In the genomic region with DNA sequence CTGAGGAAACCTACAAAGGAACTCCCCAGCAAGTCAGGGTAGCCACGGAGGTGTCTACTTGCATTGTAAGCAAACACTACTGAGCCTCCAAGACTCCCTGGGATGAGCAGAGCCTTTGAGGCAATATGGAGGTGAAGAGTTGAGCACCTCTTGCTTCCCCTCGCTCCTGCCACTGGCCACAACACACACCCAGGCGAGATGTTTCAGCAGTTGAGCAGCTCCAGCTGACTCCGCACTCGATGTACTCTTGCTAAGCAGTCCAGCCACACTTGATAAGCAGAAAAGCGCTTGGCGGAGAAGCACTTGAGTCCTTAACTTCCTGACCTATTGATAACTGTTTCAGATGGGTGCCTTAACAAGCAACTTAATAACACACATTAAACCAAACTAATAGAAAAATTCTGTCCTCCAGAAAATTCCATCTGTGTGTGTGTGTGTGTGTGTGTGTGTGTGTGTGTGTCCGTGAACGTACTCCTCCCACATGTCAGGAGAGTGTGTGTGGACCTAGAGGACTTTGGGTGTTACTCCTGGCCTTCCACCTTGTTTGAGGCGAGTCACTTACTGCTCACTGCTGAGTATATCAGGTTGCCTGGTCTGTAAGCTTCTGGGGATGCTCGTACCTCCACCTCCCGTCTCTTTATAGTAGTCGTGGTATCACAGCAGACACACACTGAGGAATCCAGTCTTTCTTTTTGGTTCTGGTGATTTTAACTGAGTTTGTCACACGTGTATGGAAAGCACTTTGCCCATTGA, we compare ENCODE assay signal across 22 mouse cellular contexts. TPM values are rescaled to one million over a fixed set of nuclear protein-coding genes. Genes with fewer than 3 reads are reported as not detected.
DNase-seq lines count a peak whose midpoint lies in the region; ATAC-seq and TF ChIP-seq lines count a peak whose summit lies in the region.
"Had no signal": no experiment of that assay in that cellular context is flagged by ENCODE, and none has a peak within 500 bp of the region (broad histone marks: within the 10 kb centered on the region; RNA-seq: fewer than 3 reads in every experiment).

No protein-coding gene starts in this region.

- WGBS in limb, embryonic 10.5 days: 74% methylated on average over 14 of the region's 14 CpGs
- WGBS in liver, embryonic 14.5 days (ENCODE audit: insufficient replicate concordance): 30% methylated on average over 14 of the region's 14 CpGs
- WGBS in kidney, embryonic 16.5 days: 69% methylated on average over 14 of the region's 14 CpGs

- DNase-seq in heart, adult 11 months: peak; percentile 87
- no peak for DNase-seq in heart, postnatal 10 days
- peak; percentile 86 for DNase-seq in MEL (ENCODE audit: low read depth, low spot score)
- peak; percentile 30 for DNase-seq in limb, embryonic 10.5 days (ENCODE audit: low spot score)
- DNase-seq in liver, embryonic 14.5 days (ENCODE audit: low read depth in 3 of 3, low spot score in 3 of 3): peak in 1 of 3 experiments; percentile 39
- DNase-seq in kidney, postnatal 14 days: no peak
- no peak for DNase-seq in testis, postnatal 14 days (ENCODE audit: low spot score)
- DNase-seq: adrenal gland, postnatal 36 days; cerebellum, adult 11 months; cerebellum, postnatal 10 days; layer of hippocampus, postnatal 36 days; lung, embryonic 14.5 days; thymus, postnatal 25 days had no signal

- no peaks in the 10 kb centered on the region for H3K79me2 ChIP-seq in MEL (ENCODE audit: control insufficient read depth, insufficient read depth, low read length, poor library complexity)

- peak overlapping the region; percentile 46 for H3K4me2 ChIP-seq in liver, embryonic 14.5 days (ENCODE audit: low read depth)
- H3K4me2 ChIP-seq in kidney, embryonic 16.5 days (replicated peaks; ENCODE audit: low read depth, low read length): no peak overlapping the region
- H3K4me2 ChIP-seq: hindbrain, embryonic 12.5 days; limb, embryonic 13.5 days; lung, embryonic 14.5 days; midbrain, embryonic 15.5 days; neural tube, embryonic 12.5 days had no signal

- TF ChIP-seq POLR2A in MEL (IDR thresholded peaks at IDR 0.05; ENCODE audit: control insufficient read depth in 1 of 2, insufficient read depth in 1 of 2, low read depth in 1 of 2, low read length in 2 of 2, poor library complexity in 1 of 2): no peak

- no peaks in the 10 kb centered on the region for H3K9me3 ChIP-seq in MEL (replicated peaks; ENCODE audit: insufficient read depth, low read length)
- no peaks in the 10 kb centered on the region for H3K9me3 ChIP-seq in limb, embryonic 10.5 days (replicated peaks)
- no peaks in the 10 kb centered on the region for H3K9me3 ChIP-seq in liver, embryonic 14.5 days (ENCODE audit: control insufficient read depth, low read length)
- no peaks in the 10 kb centered on the region for H3K9me3 ChIP-seq in kidney, embryonic 16.5 days (ENCODE audit: low read length)
- H3K9me3 ChIP-seq: hindbrain, embryonic 12.5 days; limb, embryonic 13.5 days; megakaryocyte, embryonic 14.5 days; midbrain, embryonic 15.5 days; neural tube, embryonic 12.5 days had no signal

- H3K36me3 ChIP-seq in MEL (ENCODE audit: control insufficient read depth in 1 of 2, insufficient read depth in 2 of 2, low read length in 2 of 2): peaks cover 0 to 60% of the 10 kb centered on the region in 2 experiments; a peak in 2 of 4 replicates
- H3K36me3 ChIP-seq in limb, embryonic 10.5 days: no peaks in the 10 kb centered on the region
- H3K36me3 ChIP-seq in liver, embryonic 14.5 days (replicated peaks; ENCODE audit: control insufficient read depth, insufficient read depth, low read depth): no peaks in the 10 kb centered on the region
- H3K36me3 ChIP-seq in kidney, embryonic 16.5 days (ENCODE audit: insufficient read depth, low read length): no peaks in the 10 kb centered on the region
- H3K36me3 ChIP-seq: hindbrain, embryonic 12.5 days; limb, embryonic 13.5 days; midbrain, embryonic 15.5 days; neural tube, embryonic 12.5 days had no signal

- no peak for TF ChIP-seq CTCF in MEL (IDR thresholded peaks at IDR 0.05 in 2 of 3, conservative IDR thresholded peaks at IDR 0.05 in 1 of 3; ENCODE audit: control insufficient read depth in 1 of 3, insufficient read depth in 1 of 3, low read depth in 2 of 3, low read length in 3 of 3, poor library complexity in 1 of 3, severe bottlenecking in 1 of 3)
- TF ChIP-seq CTCF in liver, embryonic 14.5 days (IDR thresholded peaks at IDR 0.05; ENCODE audit: low read depth): no peak

- intact Hi-C loops in heart, postnatal 10 days (cut with DNase I): no loop called here

- no peak for TF ChIP-seq EP300 in MEL (IDR thresholded peaks at IDR 0.05; ENCODE audit: low read depth in 1 of 2, low read length in 2 of 2)
- TF ChIP-seq EP300 in liver, embryonic 14.5 days (IDR thresholded peaks at IDR 0.05; ENCODE audit: low read depth): 0 out of 2 replicates have a peak, but pooled peaks have one; percentile 27

- peaks cover 51 to 62% of the 10 kb centered on the region in 2 experiments for H3K4me1 ChIP-seq in MEL (ENCODE audit: control insufficient read depth in 1 of 2, insufficient read depth in 2 of 2, low read length in 2 of 2)
- no peaks in the 10 kb centered on the region for H3K4me1 ChIP-seq in limb, embryonic 10.5 days
- H3K4me1 ChIP-seq in liver, embryonic 14.5 days (replicated peaks; ENCODE audit: control insufficient read depth in 2 of 2, insufficient read depth in 2 of 2, low read length in 1 of 2): peaks cover 71 to 73% of the 10 kb centered on the region in 2 experiments
- H3K4me1 ChIP-seq in kidney, embryonic 16.5 days (ENCODE audit: insufficient read depth, low read length): no peaks in the 10 kb centered on the region
- H3K4me1 ChIP-seq: hindbrain, embryonic 12.5 days; limb, embryonic 13.5 days; midbrain, embryonic 15.5 days; neural tube, embryonic 12.5 days had no signal

- H3K9ac ChIP-seq in MEL (ENCODE audit: control insufficient read depth, low read depth, low read length, poor library complexity, severe bottlenecking): peak overlapping the region; percentile 42
- peak overlapping the region; percentile 34; the same call in 1 of the 2 replicates for H3K9ac ChIP-seq in liver, embryonic 14.5 days (replicated peaks)
- H3K9ac ChIP-seq in kidney, embryonic 16.5 days (replicated peaks; ENCODE audit: low read length): no peak overlapping the region
- H3K9ac ChIP-seq: hindbrain, embryonic 12.5 days; limb, embryonic 13.5 days; lung, embryonic 14.5 days; midbrain, embryonic 15.5 days; neural tube, embryonic 12.5 days had no signal

- TF ChIP-seq RAD21 in MEL (IDR thresholded peaks at IDR 0.05; ENCODE audit: low read depth, low read length): no peak

- peak; percentile 14; the same call in 1 of the 2 replicates for ATAC-seq in liver, embryonic 14.5 days (ENCODE audit: insufficient read depth)
- ATAC-seq in kidney, embryonic 16.5 days (ENCODE audit: low FRiP score, low TSS enrichment): no peak
- ATAC-seq: forebrain, embryonic 14.5 days; intestine, postnatal 0 days; midbrain, embryonic 15.5 days had no signal

- no peaks in the 10 kb centered on the region for H3K27me3 ChIP-seq in MEL (ENCODE audit: control insufficient read depth in 1 of 2, insufficient read depth in 2 of 2, low read length in 2 of 2)
- H3K27me3 ChIP-seq in limb, embryonic 10.5 days (ENCODE audit: low read depth, poor library complexity, severe bottlenecking): 0 out of 2 replicates have a peak, but pooled peaks cover 5% of the 10 kb centered on the region
- H3K27me3 ChIP-seq in liver, embryonic 14.5 days (ENCODE audit: control insufficient read depth, insufficient read depth, low read length): no peaks in the 10 kb centered on the region
- H3K27me3 ChIP-seq in kidney, embryonic 16.5 days (ENCODE audit: insufficient read depth, low read length): no peaks in the 10 kb centered on the region
- H3K27me3 ChIP-seq: hindbrain, embryonic 12.5 days; midbrain, embryonic 15.5 days; neural tube, embryonic 12.5 days had no signal

- peak overlapping the region; percentile 13 to 41 for H3K4me3 ChIP-seq in MEL (ENCODE audit: control insufficient read depth in 1 of 2, insufficient read depth in 1 of 2, low read depth in 2 of 2, low read length in 2 of 2)
- no peak overlapping the region for H3K4me3 ChIP-seq in limb, embryonic 10.5 days
- H3K4me3 ChIP-seq in liver, embryonic 14.5 days (ENCODE audit: insufficient read depth in 1 of 2, low read depth in 2 of 2, low read length in 2 of 2): no peak overlapping the region
- no peak overlapping the region for H3K4me3 ChIP-seq in kidney, embryonic 16.5 days (ENCODE audit: low read length)
- H3K4me3 ChIP-seq: hindbrain, embryonic 12.5 days; limb, embryonic 13.5 days; megakaryocyte, embryonic 14.5 days; midbrain, embryonic 15.5 days; neural tube, embryonic 12.5 days had no signal

- H3K27ac ChIP-seq in MEL (ENCODE audit: control insufficient read depth, low read depth, low read length): peak overlapping the region; percentile 29
- no peak overlapping the region for H3K27ac ChIP-seq in limb, embryonic 10.5 days
- H3K27ac ChIP-seq in liver, embryonic 14.5 days: peak overlapping the region; percentile 77
- no peak overlapping the region for H3K27ac ChIP-seq in kidney, embryonic 16.5 days (ENCODE audit: low read length)
- H3K27ac ChIP-seq: hindbrain, embryonic 12.5 days; kidney, postnatal 0 days; limb, embryonic 13.5 days; midbrain, embryonic 15.5 days; neural tube, embryonic 12.5 days had no signal

TF ChIP-seq in MEL, 35 proteins besides CTCF, POLR2A, EP300 and RAD21 (continues in another document):
- TF ChIP-seq MAX (IDR thresholded peaks at IDR 0.05; ENCODE audit: low read length) (no peak), GATA1 (IDR thresholded peaks at IDR 0.05; ENCODE audit: low read depth, low read length) (peak; percentile 74), MYB (IDR thresholded peaks at IDR 0.05; ENCODE audit: low read depth, low read length) (no peak)

RNA-seq across cellular contexts. Expression of a gene that starts 11.4 kb away (rescaled TPM):
- total RNA-seq in heart, postnatal 10 days (2021): 10 to 100 TPM; 30.4 to 31.3 TPM
- total RNA-seq in MEL (2012; rRNA removed): 49.8 and 52.1 TPM in 2 replicates
- 100 to 1,000 TPM in 1 of 2 experiments, 10 to 100 TPM in 1; 46.4 to 137 TPM for polyA plus RNA-seq in MEL (2012; ENCODE audit: insufficient read depth in 1 of 2, insufficient read length in 2 of 2, low read depth in 1 of 2, low replicate concordance in 2 of 2, missing spikeins in 1 of 2)
- 10.7 and 12.4 TPM in 2 replicates for polyA plus RNA-seq in limb, embryonic 10.5 days (2016; fragmentation: Nextera tagmentation; extraction: Ambion mirVana)
- 2.8 and 4.0 TPM in 2 replicates for polyA plus RNA-seq in liver, embryonic 14.5 days (2012; rRNA removed)
- 4.7 and 5.5 TPM in 2 replicates for polyA plus RNA-seq in liver, embryonic 14.5 days (2014; fragmentation: Nextera tagmentation; extraction: Ambion mirVana)
- polyA plus RNA-seq in kidney, embryonic 16.5 days (2015; fragmentation: Nextera tagmentation; extraction: Ambion mirVana): 8.6 and 8.7 TPM in 2 replicates

RNA-seq across cellular contexts. Expression of a gene that starts 34.9 kb away (rescaled TPM):
- 100 to 1,000 TPM; 323 to 397 TPM for total RNA-seq in heart, postnatal 10 days (2021)
- total RNA-seq in MEL (2012; rRNA removed): 348 and 662 TPM in 2 replicates
- polyA plus RNA-seq in MEL (2012; ENCODE audit: insufficient read depth in 1 of 2, insufficient read length in 2 of 2, low read depth in 1 of 2, low replicate concordance in 2 of 2, missing spikeins in 1 of 2): 1,000 to 10,000 TPM in 1 of 2 experiments, not detected in 1; 4,283 TPM
- 7.6 and 11.1 TPM in 2 replicates for polyA plus RNA-seq in limb, embryonic 10.5 days (2016; fragmentation: Nextera tagmentation; extraction: Ambion mirVana)
- polyA plus RNA-seq in liver, embryonic 14.5 days (2012; rRNA removed): 113 and 165 TPM in 2 replicates
- 31.8 and 35.3 TPM in 2 replicates for polyA plus RNA-seq in liver, embryonic 14.5 days (2014; fragmentation: Nextera tagmentation; extraction: Ambion mirVana)
- polyA plus RNA-seq in kidney, embryonic 16.5 days (2015; fragmentation: Nextera tagmentation; extraction: Ambion mirVana): 22.6 and 54.9 TPM in 2 replicates

Comparison
In these comparisons a context has a peak if more than half of its experiments do, and no peak if none do; other contexts are left out.
1. DNase-seq: peak in heart, adult 11 months (single experiment), MEL (single experiment) and limb, embryonic 10.5 days (single experiment); none in heart, postnatal 10 days (0 of 2), kidney, postnatal 14 days (single experiment) and testis, postnatal 14 days (single experiment).
2. H3K27ac ChIP-seq: peak in MEL (single experiment) and liver, embryonic 14.5 days (single experiment); none in limb, embryonic 10.5 days (single experiment) and kidney, embryonic 16.5 days (single experiment).
3. H3K4me3 ChIP-seq: peak in MEL (2 of 2); none in limb, embryonic 10.5 days (single experiment), liver, embryonic 14.5 days (0 of 2) and kidney, embryonic 16.5 days (single experiment).